ENCODE assay signal across 9 mouse cellular contexts in the genomic region with DNA sequence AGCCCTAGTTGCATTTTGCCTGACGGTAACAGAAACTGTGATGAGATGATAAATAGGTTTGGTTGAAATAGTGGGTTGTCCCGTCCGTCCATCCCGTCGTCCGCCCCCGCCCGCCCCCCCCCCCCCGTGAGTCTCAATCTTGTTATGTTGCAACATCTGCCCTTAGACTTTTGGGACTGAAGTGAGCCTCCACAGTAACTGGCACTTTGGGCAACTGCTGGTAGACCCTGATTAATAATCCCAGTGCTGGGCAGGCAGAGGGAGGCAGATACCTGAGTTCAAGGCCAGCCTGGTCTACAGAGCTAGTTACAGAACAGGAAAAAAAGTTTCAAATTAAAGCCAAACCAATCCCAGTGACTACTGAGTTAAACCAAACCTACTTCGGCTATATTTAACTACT. TPM values are rescaled to one million over a fixed set of nuclear protein-coding genes. Genes with fewer than 3 reads are reported as not detected.
DNase-seq lines count a peak whose midpoint lies in the region; ATAC-seq and TF ChIP-seq lines count a peak whose summit lies in the region.
"Had no signal": no experiment of that assay in that cellular context is flagged by ENCODE, and none has a peak within 500 bp of the region (broad histone marks: within the 10 kb centered on the region; RNA-seq: fewer than 3 reads in every experiment).

No protein-coding gene starts in this region.

- 12% methylated on average over 10 of the region's 10 CpGs for WGBS in lung, embryonic 14.5 days
- 14% methylated on average over 10 of the region's 10 CpGs for WGBS in embryonic facial prominence, embryonic 15.5 days
- 16% methylated on average over 10 of the region's 10 CpGs for WGBS in limb, embryonic 12.5 days
- WGBS in neural tube, embryonic 14.5 days = 15% methylated on average over 10 of the region's 10 CpGs

- H3K9ac ChIP-seq in lung, embryonic 14.5 days = 0 out of 2 replicates have a peak overlapping the region, but pooled peaks have one; percentile 83
- H3K9ac ChIP-seq in embryonic facial prominence, embryonic 15.5 days = no peak overlapping the region
- 0 out of 2 replicates have a peak overlapping the region, but pooled peaks have one; percentile 23 for H3K9ac ChIP-seq in limb, embryonic 12.5 days (replicated peaks)
- no peak overlapping the region for H3K9ac ChIP-seq in neural tube, embryonic 14.5 days (replicated peaks; ENCODE audit: low read depth, low read length)

- H3K4me1 ChIP-seq in lung, embryonic 14.5 days (ENCODE audit: insufficient read depth) = no peaks in the 10 kb centered on the region
- peaks cover 16% of the 10 kb centered on the region for H3K4me1 ChIP-seq in embryonic facial prominence, embryonic 15.5 days
- H3K4me1 ChIP-seq in limb, embryonic 12.5 days (replicated peaks) = peaks cover 22% of the 10 kb centered on the region
- H3K4me1 ChIP-seq in neural tube, embryonic 14.5 days (ENCODE audit: control insufficient read depth, insufficient read depth, low read length) = peaks cover 11% of the 10 kb centered on the region

- H3K9me3 ChIP-seq in lung, embryonic 14.5 days (ENCODE audit: low read depth, low read length) = no peaks in the 10 kb centered on the region
- no peaks in the 10 kb centered on the region for H3K9me3 ChIP-seq in embryonic facial prominence, embryonic 15.5 days (replicated peaks)
- no peaks in the 10 kb centered on the region for H3K9me3 ChIP-seq in limb, embryonic 12.5 days
- H3K9me3 ChIP-seq in neural tube, embryonic 14.5 days (ENCODE audit: control insufficient read depth, low read length) = no peaks in the 10 kb centered on the region

- TF ChIP-seq CTCF in lung, embryonic 14.5 days (IDR thresholded peaks at IDR 0.05; ENCODE audit: low read depth) = no peak

- peaks cover 8% of the 10 kb centered on the region for H3K36me3 ChIP-seq in lung, embryonic 14.5 days (ENCODE audit: insufficient read depth)
- H3K36me3 ChIP-seq in embryonic facial prominence, embryonic 15.5 days = 0 out of 2 replicates have a peak, but pooled peaks cover 3% of the 10 kb centered on the region
- H3K36me3 ChIP-seq in limb, embryonic 12.5 days = peaks cover 8% of the 10 kb centered on the region; the same call in 1 of the 2 replicates
- no peaks in the 10 kb centered on the region for H3K36me3 ChIP-seq in neural tube, embryonic 14.5 days (ENCODE audit: control insufficient read depth, insufficient read depth, low read length)

- H3K4me3 ChIP-seq in lung, embryonic 14.5 days (ENCODE audit: low read depth, low read length) = peak overlapping the region; percentile 99
- peak overlapping the region; percentile 93 for H3K4me3 ChIP-seq in embryonic facial prominence, embryonic 15.5 days (replicated peaks)
- H3K4me3 ChIP-seq in limb, embryonic 12.5 days (replicated peaks) = peak overlapping the region; percentile 85
- peak overlapping the region; percentile 89 for H3K4me3 ChIP-seq in neural tube, embryonic 14.5 days (ENCODE audit: low read depth, low read length)

- DNase-seq in lung, embryonic 14.5 days = no peak
- no peak for DNase-seq in lung, postnatal 14 days
- DNase-seq in left cerebral cortex, adult 9 months (ENCODE audit: low spot score in 2 of 2) = no peak
- DNase-seq in layer of hippocampus, postnatal 25 days (ENCODE audit: extremely low spot score in 1 of 2, low spot score in 1 of 2) = no peak
- DNase-seq in layer of hippocampus, postnatal 36 days = no peak
- DNase-seq: layer of hippocampus, adult 9-11 months had no signal

- ATAC-seq in lung, embryonic 14.5 days (ENCODE audit: insufficient read depth) = no peak
- no peak for ATAC-seq in embryonic facial prominence, embryonic 15.5 days (ENCODE audit: insufficient number of reproducible peaks, low FRiP score, low TSS enrichment, low read depth)
- no peak for ATAC-seq in limb, embryonic 12.5 days (ENCODE audit: insufficient number of reproducible peaks, insufficient read depth, low FRiP score, low TSS enrichment, low read depth)
- ATAC-seq in neural tube, embryonic 14.5 days (ENCODE audit: low read depth) = no peak

- peak overlapping the region; percentile 60 for H3K4me2 ChIP-seq in lung, embryonic 14.5 days
- peak overlapping the region; percentile 85 for H3K4me2 ChIP-seq in embryonic facial prominence, embryonic 15.5 days (replicated peaks)
- peak overlapping the region; percentile 83 for H3K4me2 ChIP-seq in limb, embryonic 12.5 days
- peak overlapping the region; percentile 85 for H3K4me2 ChIP-seq in neural tube, embryonic 14.5 days (ENCODE audit: low read depth, low read length)

- H3K27me3 ChIP-seq in lung, embryonic 14.5 days (ENCODE audit: insufficient read depth, low read length) = no peaks in the 10 kb centered on the region
- H3K27me3 ChIP-seq in embryonic facial prominence, embryonic 15.5 days = no peaks in the 10 kb centered on the region
- no peaks in the 10 kb centered on the region for H3K27me3 ChIP-seq in limb, embryonic 12.5 days
- no peaks in the 10 kb centered on the region for H3K27me3 ChIP-seq in neural tube, embryonic 14.5 days (ENCODE audit: control insufficient read depth, insufficient read depth, low read length)

- no peak overlapping the region for H3K27ac ChIP-seq in lung, embryonic 14.5 days (ENCODE audit: low read depth)
- H3K27ac ChIP-seq in embryonic facial prominence, embryonic 15.5 days (replicated peaks) = no peak overlapping the region
- H3K27ac ChIP-seq in limb, embryonic 12.5 days = no peak overlapping the region
- no peak overlapping the region for H3K27ac ChIP-seq in neural tube, embryonic 14.5 days (ENCODE audit: low read depth, low read length)

RNA-seq across cellular contexts. Expression of a gene that starts 1.1 kb away (rescaled TPM):
- polyA plus RNA-seq in lung, embryonic 14.5 days (2014; fragmentation: Nextera tagmentation; extraction: Ambion mirVana) = 15.9 and 16.0 TPM in 2 replicates
- 12.9 and 13.0 TPM in 2 replicates for polyA plus RNA-seq in embryonic facial prominence, embryonic 15.5 days (2015; fragmentation: Nextera tagmentation; extraction: Ambion mirVana)
- 15.3 and 15.9 TPM in 2 replicates for polyA plus RNA-seq in limb, embryonic 12.5 days (2016; fragmentation: Nextera tagmentation; extraction: Ambion mirVana)
- polyA plus RNA-seq in neural tube, embryonic 14.5 days (2014; fragmentation: Nextera tagmentation; extraction: Ambion mirVana) = 14.3 and 14.7 TPM in 2 replicates
- total RNA-seq in layer of hippocampus, postnatal 25 days (2021) = 10 to 100 TPM; 12.9 to 13.9 TPM
- total RNA-seq in layer of hippocampus, postnatal 36 days (2021) = 10 to 100 TPM; 15.0 to 15.8 TPM

RNA-seq across cellular contexts. Expression of a gene that starts 30.9 kb away (rescaled TPM):
- 552 and 584 TPM in 2 replicates for polyA plus RNA-seq in lung, embryonic 14.5 days (2014; fragmentation: Nextera tagmentation; extraction: Ambion mirVana)
- polyA plus RNA-seq in embryonic facial prominence, embryonic 15.5 days (2015; fragmentation: Nextera tagmentation; extraction: Ambion mirVana) = 493 and 513 TPM in 2 replicates
- polyA plus RNA-seq in limb, embryonic 12.5 days (2016; fragmentation: Nextera tagmentation; extraction: Ambion mirVana) = 507 and 512 TPM in 2 replicates
- 612 and 652 TPM in 2 replicates for polyA plus RNA-seq in neural tube, embryonic 14.5 days (2014; fragmentation: Nextera tagmentation; extraction: Ambion mirVana)
- total RNA-seq in layer of hippocampus, postnatal 25 days (2021) = 100 to 1,000 TPM; 261 to 293 TPM
- 100 to 1,000 TPM; 256 to 257 TPM for total RNA-seq in layer of hippocampus, postnatal 36 days (2021)

RNA-seq across cellular contexts. Expression of a gene that starts 30.9 kb away (rescaled TPM):
- 29.2 and 32.3 TPM in 2 replicates for polyA plus RNA-seq in lung, embryonic 14.5 days (2014; fragmentation: Nextera tagmentation; extraction: Ambion mirVana)
- polyA plus RNA-seq in embryonic facial prominence, embryonic 15.5 days (2015; fragmentation: Nextera tagmentation; extraction: Ambion mirVana) = 28.3 and 28.6 TPM in 2 replicates
- 31.5 and 32.9 TPM in 2 replicates for polyA plus RNA-seq in limb, embryonic 12.5 days (2016; fragmentation: Nextera tagmentation; extraction: Ambion mirVana)
- polyA plus RNA-seq in neural tube, embryonic 14.5 days (2014; fragmentation: Nextera tagmentation; extraction: Ambion mirVana) = 26.8 and 29.5 TPM in 2 replicates
- 10 to 100 TPM; 12.5 to 13.6 TPM for total RNA-seq in layer of hippocampus, postnatal 25 days (2021)
- 10 to 100 TPM; 12.4 TPM for total RNA-seq in layer of hippocampus, postnatal 36 days (2021)

Comparison
In these comparisons a context has a peak if more than half of its experiments do, and no peak if none do; other contexts are left out.
1. H3K9ac ChIP-seq: peak in lung, embryonic 14.5 days (single experiment) and limb, embryonic 12.5 days (single experiment); none in embryonic facial prominence, embryonic 15.5 days (single experiment) and neural tube, embryonic 14.5 days (single experiment).
2. Peak in every context shown above with its lines, with median percentiles within 50 percentile points of each other: H3K4me2 ChIP-seq and H3K4me3 ChIP-seq.